Mouse (Mus musculus): Measurements from ENCODE around the gene Fuk. TPM values are rescaled to one million over a fixed set of nuclear protein-coding genes. Genes with fewer than 3 reads are reported as not detected.
A peak's percentile ranks its signal among the peaks of the same experiment; 100 is the strongest.
"Not testable (repeated sequence)": the region's sequence is repeated elsewhere in the genome, so short reads cannot be mapped to it uniquely, and the experiment has no call there.

Gene Fuk
- polyA plus RNA-seq, 1 experiment from 2014 or later = 6.4 TPM

DNA sequence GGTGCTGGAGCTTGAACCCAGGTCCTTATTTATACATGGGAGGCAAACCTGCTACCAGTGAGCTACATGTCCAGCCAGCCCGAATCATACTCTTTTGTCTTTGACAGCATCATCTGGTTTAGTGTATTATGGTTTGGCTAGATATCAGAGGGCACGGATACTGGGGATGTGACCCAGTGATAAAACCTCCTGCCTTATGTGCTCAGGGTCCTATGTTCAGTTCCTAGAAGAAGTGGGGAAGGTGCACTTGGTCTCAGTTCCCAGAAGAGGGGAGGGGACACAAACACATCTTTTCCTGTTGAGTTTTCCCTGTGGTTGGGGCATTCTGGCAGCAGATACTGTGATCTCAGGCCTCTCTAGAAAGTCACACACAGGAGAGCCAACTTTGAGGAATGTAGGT is 31.0 kb upstream of the Fuk start:
- H3K9ac ChIP-seq (replicated peaks; ENCODE audit: low read length) = no peak overlapping the region
- no peaks in the 10 kb centered on the region for H3K27me3 ChIP-seq (ENCODE audit: control insufficient read depth, insufficient read depth, low read length)
- no peak for ATAC-seq (ENCODE audit: low FRiP score, low TSS enrichment)
- DNase-seq = no peak
- H3K4me3 ChIP-seq (replicated peaks; ENCODE audit: low read depth, low read length) = no peak overlapping the region
- H3K9me3 ChIP-seq (ENCODE audit: control insufficient read depth, low read length) = no peaks in the 10 kb centered on the region
- no peaks in the 10 kb centered on the region for H3K36me3 ChIP-seq (ENCODE audit: control insufficient read depth, insufficient read depth, low read length)
- no peak overlapping the region for H3K4me2 ChIP-seq (ENCODE audit: low read length)
- WGBS = 91% methylated on average over 2 of the region's 2 CpGs
- no peaks in the 10 kb centered on the region for H3K4me1 ChIP-seq (ENCODE audit: control insufficient read depth, insufficient read depth, low read length)
- H3K27ac ChIP-seq (replicated peaks; ENCODE audit: low read depth, low read length) = no peak overlapping the region

DNA sequence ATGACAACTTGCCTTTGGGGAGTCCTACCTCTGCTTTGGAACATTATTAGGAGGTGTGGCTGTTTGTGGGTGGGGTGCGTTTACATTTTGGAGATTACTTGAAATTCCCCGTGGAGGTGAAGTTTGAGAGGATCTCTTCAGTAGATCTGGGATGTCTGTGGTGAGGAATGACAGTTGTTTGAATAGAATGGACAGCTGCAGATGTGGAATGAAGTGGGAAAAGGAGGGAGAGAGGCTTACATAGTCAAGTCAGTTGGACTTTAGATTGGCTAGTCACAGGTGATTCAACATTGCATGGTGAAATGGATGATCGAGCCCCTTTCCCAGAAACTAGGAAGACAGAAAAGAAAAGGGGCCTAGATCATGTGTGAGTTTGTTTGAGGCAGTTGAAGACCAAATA is 30.2 kb upstream of the Fuk start:
- no peak overlapping the region for H3K4me3 ChIP-seq (replicated peaks; ENCODE audit: low read depth, low read length)
- H3K4me1 ChIP-seq (ENCODE audit: control insufficient read depth, insufficient read depth, low read length) = no peaks in the 10 kb centered on the region
- no peak overlapping the region for H3K9ac ChIP-seq (replicated peaks; ENCODE audit: low read length)
- H3K36me3 ChIP-seq (ENCODE audit: control insufficient read depth, insufficient read depth, low read length) = no peaks in the 10 kb centered on the region
- H3K27me3 ChIP-seq (ENCODE audit: control insufficient read depth, insufficient read depth, low read length) = no peaks in the 10 kb centered on the region
- DNase-seq (no peak), ATAC-seq (ENCODE audit: low FRiP score, low TSS enrichment) (no peak)
- no peak overlapping the region for H3K4me2 ChIP-seq (ENCODE audit: low read length)
- H3K9me3 ChIP-seq (ENCODE audit: control insufficient read depth, low read length) = no peaks in the 10 kb centered on the region
- 91% methylated on average over 3 of the region's 3 CpGs for WGBS
- H3K27ac ChIP-seq (replicated peaks; ENCODE audit: low read depth, low read length) = no peak overlapping the region

DNA sequence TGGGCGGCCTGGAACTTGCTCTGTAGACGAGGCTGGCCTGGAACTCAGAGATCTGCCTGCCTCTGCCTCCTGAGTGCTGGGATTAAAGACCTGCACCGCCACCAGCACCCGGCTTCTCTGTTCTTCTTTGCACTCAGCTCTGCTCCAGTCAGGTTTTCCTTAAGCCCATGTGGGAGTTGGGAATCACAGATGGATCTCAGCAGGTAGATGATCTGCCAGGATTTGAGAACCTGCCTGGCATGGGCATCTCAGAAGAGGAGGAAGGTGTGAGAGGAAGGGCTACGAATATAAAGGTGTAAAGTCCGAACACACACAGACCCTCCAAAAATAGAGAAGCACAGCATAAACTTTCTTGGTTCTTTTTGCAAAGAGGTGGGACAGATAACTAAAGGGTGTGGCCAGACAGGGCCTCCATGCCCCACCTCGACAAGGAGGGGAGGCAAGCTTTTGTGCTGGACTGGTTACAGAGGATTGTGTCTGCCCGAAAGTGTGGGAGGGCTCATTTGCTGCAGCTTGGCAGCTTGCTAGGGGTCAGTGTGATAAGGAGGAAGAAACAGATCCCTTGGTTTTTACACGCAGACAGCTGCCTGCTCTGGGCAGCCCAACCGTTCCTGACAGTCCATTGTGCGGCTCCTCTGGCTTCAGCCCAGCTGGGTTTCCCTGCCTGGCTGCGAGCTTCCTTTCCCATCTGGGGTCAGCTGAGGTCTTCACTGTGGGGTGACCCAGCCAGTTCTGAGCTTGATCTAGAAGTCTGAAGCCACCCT is 29.1 kb upstream of the Fuk start:
- ATAC-seq (ENCODE audit: low FRiP score, low TSS enrichment) (no peak), DNase-seq (no peak)
- Histone ChIP-seq H3K4me3 (replicated peaks; ENCODE audit: low read depth, low read length) (no peak overlapping the region), H3K4me2 (ENCODE audit: low read length) (no peak overlapping the region), H3K9ac (replicated peaks; ENCODE audit: low read length) (no peak overlapping the region), H3K9me3 (ENCODE audit: control insufficient read depth, low read length) (no peaks in the 10 kb centered on the region), H3K27me3 (ENCODE audit: control insufficient read depth, insufficient read depth, low read length) (no peaks in the 10 kb centered on the region), H3K27ac (replicated peaks; ENCODE audit: low read depth, low read length) (no peak overlapping the region), H3K4me1 (ENCODE audit: control insufficient read depth, insufficient read depth, low read length) (no peaks in the 10 kb centered on the region), H3K36me3 (ENCODE audit: control insufficient read depth, insufficient read depth, low read length) (no peaks in the 10 kb centered on the region)
- WGBS = 81% methylated on average over 12 of the region's 12 CpGs

DNA sequence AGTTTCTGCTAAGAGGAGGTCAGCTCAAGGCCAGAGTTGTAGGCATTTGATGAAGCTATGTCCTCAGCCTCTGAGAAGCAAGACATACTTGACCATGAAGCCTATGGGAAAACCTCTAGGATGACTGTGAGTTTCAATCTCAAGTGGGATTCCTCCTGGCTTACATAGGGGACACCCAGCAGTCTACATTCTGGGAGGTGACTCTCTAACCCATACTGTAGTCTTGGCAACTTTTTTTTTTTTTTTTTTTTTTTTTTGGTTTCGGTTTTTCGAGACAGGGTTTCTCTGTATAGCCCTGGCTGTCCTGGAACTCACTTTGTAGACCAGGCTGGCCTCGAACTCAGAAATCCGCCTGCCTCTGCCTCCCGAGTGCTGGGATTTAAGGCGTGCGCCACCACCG is 27.4 kb upstream of the Fuk start:
- H3K4me2 ChIP-seq (ENCODE audit: low read length); H3K27ac ChIP-seq (replicated peaks; ENCODE audit: low read depth, low read length); ATAC-seq (ENCODE audit: low FRiP score, low TSS enrichment); H3K27me3 ChIP-seq (ENCODE audit: control insufficient read depth, insufficient read depth, low read length); H3K4me1 ChIP-seq (ENCODE audit: control insufficient read depth, insufficient read depth, low read length); DNase-seq; H3K9me3 ChIP-seq (ENCODE audit: control insufficient read depth, low read length); H3K36me3 ChIP-seq (ENCODE audit: control insufficient read depth, insufficient read depth, low read length); H3K9ac ChIP-seq (replicated peaks; ENCODE audit: low read length); H3K4me3 ChIP-seq (replicated peaks; ENCODE audit: low read depth, low read length): not testable (repeated sequence)
- 96% methylated on average over 8 of the region's 8 CpGs for WGBS

DNA sequence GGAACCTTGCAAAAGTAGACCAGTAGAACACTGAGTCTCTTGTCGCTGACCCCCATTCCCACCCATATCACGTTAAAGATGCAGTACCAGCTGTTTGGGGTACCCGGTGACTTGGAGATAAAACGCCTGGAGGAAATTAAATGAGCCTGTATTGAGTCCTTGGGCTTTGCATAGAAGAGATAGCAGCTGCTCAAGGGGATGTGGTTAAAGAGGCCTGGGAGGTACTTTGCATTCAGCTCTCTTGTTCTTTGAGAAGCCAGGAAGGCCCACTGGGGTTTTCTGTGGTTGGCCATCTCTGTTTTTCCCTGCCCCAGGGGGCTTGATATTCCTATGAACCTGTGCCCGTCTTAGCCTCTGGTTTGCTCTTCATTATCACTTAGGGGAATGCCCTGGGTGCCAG is 26.8 kb upstream of the Fuk start:
- 63% methylated on average over 5 of the region's 5 CpGs for WGBS
- ATAC-seq (ENCODE audit: low FRiP score, low TSS enrichment) = no peak

DNA sequence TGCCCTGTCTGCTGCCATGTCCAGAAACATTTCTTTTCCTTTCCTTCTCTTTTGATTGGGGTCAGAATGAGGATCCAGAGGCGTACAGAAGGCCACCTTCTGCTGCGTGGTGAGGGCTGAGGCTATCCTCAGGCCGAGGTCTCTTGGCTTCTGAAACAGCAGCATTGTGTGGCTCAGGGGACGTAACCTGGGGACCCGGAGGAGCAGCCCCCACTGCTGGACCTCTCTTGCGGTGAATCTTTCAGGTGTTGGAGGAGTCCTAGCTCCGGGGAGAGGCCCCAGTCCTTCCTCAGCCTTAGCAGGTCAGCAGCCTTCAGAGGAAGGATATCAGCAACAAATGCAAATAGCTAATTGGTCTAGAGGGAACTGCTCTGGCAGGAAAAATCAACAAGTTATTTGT is 26.1 kb upstream of the Fuk start:
- H3K4me1 ChIP-seq (ENCODE audit: control insufficient read depth, insufficient read depth, low read length) = no peaks in the 10 kb centered on the region
- H3K9ac ChIP-seq (replicated peaks; ENCODE audit: low read length) = no peak overlapping the region
- no peak overlapping the region for H3K4me2 ChIP-seq (ENCODE audit: low read length)
- 81% methylated on average over 7 of the region's 7 CpGs for WGBS
- ATAC-seq (ENCODE audit: low FRiP score, low TSS enrichment) (no peak), DNase-seq (no peak)
- no peaks in the 10 kb centered on the region for H3K36me3 ChIP-seq (ENCODE audit: control insufficient read depth, insufficient read depth, low read length)
- no peaks in the 10 kb centered on the region for H3K27me3 ChIP-seq (ENCODE audit: control insufficient read depth, insufficient read depth, low read length)
- no peak overlapping the region for H3K27ac ChIP-seq (replicated peaks; ENCODE audit: low read depth, low read length)
- H3K4me3 ChIP-seq (replicated peaks; ENCODE audit: low read depth, low read length) = no peak overlapping the region
- H3K9me3 ChIP-seq (ENCODE audit: control insufficient read depth, low read length) = no peaks in the 10 kb centered on the region

More for the DNA sequence above, 26.8 kb upstream of the Fuk start:
- Histone ChIP-seq H3K9me3 (ENCODE audit: control insufficient read depth, low read length) (no peaks in the 10 kb centered on the region), H3K27me3 (ENCODE audit: control insufficient read depth, insufficient read depth, low read length) (no peaks in the 10 kb centered on the region), H3K9ac (replicated peaks; ENCODE audit: low read length) (no peak overlapping the region), H3K36me3 (ENCODE audit: control insufficient read depth, insufficient read depth, low read length) (no peaks in the 10 kb centered on the region), H3K27ac (replicated peaks; ENCODE audit: low read depth, low read length) (no peak overlapping the region), H3K4me2 (ENCODE audit: low read length) (no peak overlapping the region), H3K4me1 (ENCODE audit: control insufficient read depth, insufficient read depth, low read length) (no peaks in the 10 kb centered on the region), H3K4me3 (replicated peaks; ENCODE audit: low read depth, low read length) (no peak overlapping the region)
- DNase-seq = no peak

DNA sequence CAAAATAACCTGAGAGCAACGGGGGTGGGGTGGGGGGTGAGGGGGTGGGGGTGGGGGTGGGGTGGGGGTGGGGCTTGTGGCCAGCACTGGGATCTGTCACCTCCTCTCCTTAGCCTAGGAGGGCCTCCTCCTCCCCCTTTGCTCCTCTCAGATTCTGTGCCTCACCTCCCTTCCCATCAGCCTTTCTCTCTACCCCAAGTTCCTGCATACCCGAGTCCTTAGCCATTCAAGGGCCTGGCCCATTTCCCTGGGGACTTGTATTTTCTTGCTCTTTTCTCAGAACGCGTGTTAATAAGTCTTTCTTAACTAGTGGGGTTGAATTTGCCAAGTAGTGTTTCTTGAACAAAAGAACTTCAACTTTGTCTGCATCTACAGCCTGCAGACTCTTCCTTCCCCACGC is 24.4 kb upstream of the Fuk start:
- H3K9ac ChIP-seq (replicated peaks; ENCODE audit: low read length) = no peak overlapping the region
- no peaks in the 10 kb centered on the region for H3K27me3 ChIP-seq (ENCODE audit: control insufficient read depth, insufficient read depth, low read length)
- no peak overlapping the region for H3K27ac ChIP-seq (replicated peaks; ENCODE audit: low read depth, low read length)
- DNase-seq = no peak
- H3K9me3 ChIP-seq (ENCODE audit: control insufficient read depth, low read length) = no peaks in the 10 kb centered on the region
- no peaks in the 10 kb centered on the region; the same call in 1 of the 2 replicates for H3K4me1 ChIP-seq (ENCODE audit: control insufficient read depth, insufficient read depth, low read length)
- H3K36me3 ChIP-seq (ENCODE audit: control insufficient read depth, insufficient read depth, low read length) = no peaks in the 10 kb centered on the region
- H3K4me2 ChIP-seq (ENCODE audit: low read length) = no peak overlapping the region
- no peak for ATAC-seq (ENCODE audit: low FRiP score, low TSS enrichment)
- H3K4me3 ChIP-seq (replicated peaks; ENCODE audit: low read depth, low read length) = no peak overlapping the region
- WGBS = 74% methylated on average over 4 of the region's 5 CpGs

DNA sequence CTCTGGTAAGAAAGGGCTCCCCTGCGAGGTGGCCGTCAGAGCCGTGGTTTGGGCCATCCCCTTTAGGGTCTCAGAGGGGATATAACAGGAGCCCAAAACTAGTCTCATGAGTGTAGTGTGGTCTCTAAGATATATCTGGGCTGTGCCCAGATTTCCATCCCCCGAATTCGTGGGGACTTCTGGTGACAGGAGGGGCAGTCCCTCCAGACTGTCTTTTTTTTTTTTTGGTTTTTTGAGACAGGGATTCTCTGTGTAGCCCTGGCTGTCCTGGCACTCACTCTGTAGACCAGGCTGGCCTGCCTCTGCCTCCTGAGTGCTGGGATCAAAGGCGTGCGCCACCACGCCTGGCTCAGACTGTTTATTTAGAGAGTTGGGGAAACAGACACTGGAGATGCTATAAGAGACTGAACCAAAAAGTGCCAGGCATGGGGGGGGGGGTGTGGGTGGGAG is 23.4 kb upstream of the Fuk start:
- Histone ChIP-seq H3K4me3 (replicated peaks; ENCODE audit: low read depth, low read length) (no peak overlapping the region), H3K4me2 (ENCODE audit: low read length) (no peak overlapping the region), H3K9ac (replicated peaks; ENCODE audit: low read length) (no peak overlapping the region), H3K4me1 (ENCODE audit: control insufficient read depth, insufficient read depth, low read length) (peaks cover 9% of the 10 kb centered on the region), H3K27me3 (ENCODE audit: control insufficient read depth, insufficient read depth, low read length) (no peaks in the 10 kb centered on the region), H3K27ac (replicated peaks; ENCODE audit: low read depth, low read length) (no peak overlapping the region), H3K9me3 (ENCODE audit: control insufficient read depth, low read length) (no peaks in the 10 kb centered on the region), H3K36me3 (ENCODE audit: control insufficient read depth, insufficient read depth, low read length) (no peaks in the 10 kb centered on the region)
- no peak for ATAC-seq (ENCODE audit: low FRiP score, low TSS enrichment)
- DNase-seq = no peak
- WGBS = 83% methylated on average over 8 of the region's 8 CpGs

DNA sequence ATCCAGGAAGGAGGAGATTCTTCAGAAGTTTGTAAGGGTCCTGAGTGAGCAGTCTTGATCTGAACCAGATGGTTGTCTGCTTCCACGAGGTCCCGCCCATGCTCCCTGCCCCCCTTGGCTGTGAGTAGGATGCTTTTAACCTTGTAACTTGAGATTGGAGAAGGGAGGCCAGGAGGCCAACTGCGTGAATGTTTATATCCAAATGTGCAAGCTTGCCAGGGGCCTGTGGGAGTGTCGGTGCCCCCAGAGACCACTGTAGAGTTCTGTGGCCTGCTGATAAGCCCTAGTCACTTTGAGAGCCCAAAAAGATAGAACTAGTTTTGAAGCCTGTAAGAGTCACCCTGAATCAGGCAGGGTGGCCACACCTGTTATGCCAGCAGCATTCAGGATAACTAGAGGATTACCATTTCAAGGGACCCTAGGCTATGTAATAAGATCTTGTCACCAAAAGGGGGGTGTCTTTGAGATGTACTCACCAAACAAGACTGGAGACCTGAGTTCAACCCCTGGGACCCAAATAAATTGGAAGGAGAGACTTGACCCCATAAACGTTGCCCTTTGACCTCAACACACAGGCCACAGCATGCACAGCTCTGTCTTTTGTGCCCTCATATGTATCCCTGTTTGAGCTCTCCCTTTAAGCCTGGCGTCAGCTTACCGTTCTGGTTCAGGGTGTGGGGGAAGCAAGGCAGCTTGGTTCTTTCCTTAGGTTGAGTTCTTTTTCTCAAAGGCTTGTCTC is 19.4 kb upstream of the Fuk start:
- no peak overlapping the region; the same call in 1 of the 2 replicates for H3K4me3 ChIP-seq (replicated peaks; ENCODE audit: low read depth, low read length)
- WGBS = 42% methylated on average over 7 of the region's 7 CpGs
- H3K27me3 ChIP-seq (ENCODE audit: control insufficient read depth, insufficient read depth, low read length) = no peaks in the 10 kb centered on the region
- no peak for DNase-seq
- H3K36me3 ChIP-seq (ENCODE audit: control insufficient read depth, insufficient read depth, low read length) = no peaks in the 10 kb centered on the region
- ATAC-seq (ENCODE audit: low FRiP score, low TSS enrichment) = no peak
- H3K4me1 ChIP-seq (ENCODE audit: control insufficient read depth, insufficient read depth, low read length) = peaks cover 16% of the 10 kb centered on the region
- H3K9ac ChIP-seq (replicated peaks; ENCODE audit: low read length) = no peak overlapping the region
- H3K27ac ChIP-seq (replicated peaks; ENCODE audit: low read depth, low read length) = no peak overlapping the region
- H3K9me3 ChIP-seq (ENCODE audit: control insufficient read depth, low read length) = no peaks in the 10 kb centered on the region
- peak overlapping the region; percentile 85 for H3K4me2 ChIP-seq (ENCODE audit: low read length)
